Mouse (Mus musculus): ENCODE measurements around the gene Krtap28-13.

Krtap28-13 gene

GRCm38 (mm10) chr1:83091268-83091667, 30.5 kb downstream of the Krtap28-13 start:
- no peak for DNase-seq (ENCODE audit: low spot score)

- no peak for DNase-seq (ENCODE audit: low spot score)
These were observed 36.2 kb downstream of the Krtap28-13 start for GRCm38 (mm10) chr1:83096935-83097334.

GRCm38 (mm10) chr1:83099160-83099559, 38.4 kb downstream of the Krtap28-13 start:
- no peak for DNase-seq (ENCODE audit: low spot score)

DNA sequence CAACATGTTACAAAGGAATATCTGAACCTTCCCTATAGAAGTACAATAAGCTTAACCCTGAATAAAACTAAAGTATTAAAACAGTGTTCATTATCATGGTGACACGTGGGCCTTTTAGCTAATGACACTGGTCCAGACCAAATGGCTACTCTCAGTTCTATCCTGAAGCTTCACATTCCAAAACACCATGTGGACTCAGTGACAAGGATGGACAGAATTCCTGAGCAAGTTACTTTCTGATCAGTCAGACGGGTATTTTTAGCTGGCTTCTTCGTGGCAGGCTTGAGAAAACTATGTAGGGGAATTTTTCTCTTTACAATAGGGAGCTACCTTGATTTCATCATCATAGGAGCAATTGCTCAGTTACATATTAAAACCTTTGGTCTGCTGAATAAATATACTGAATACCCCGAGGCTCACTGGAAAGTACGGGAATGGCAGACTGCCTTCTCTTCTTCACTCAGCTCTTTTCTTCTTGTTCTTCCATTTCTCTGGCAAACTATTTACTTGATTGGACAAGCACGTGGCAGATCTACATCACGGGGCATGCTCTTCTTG, 38.9 kb downstream of the Krtap28-13 start:
- no peak for DNase-seq (ENCODE audit: low spot score)

GRCm38 (mm10) chr1:83101891-83102290, 41.2 kb downstream of the Krtap28-13 start:
- no peak for DNase-seq (ENCODE audit: low spot score)

GRCm38 (mm10) chr1:83105464-83105863, 44.7 kb downstream of the Krtap28-13 start:
- no peak for DNase-seq (ENCODE audit: low spot score)

- no peak for DNase-seq (ENCODE audit: low spot score)
These were observed 46.8 kb downstream of the Krtap28-13 start for GRCm38 (mm10) chr1:83107410-83107978.

DNA sequence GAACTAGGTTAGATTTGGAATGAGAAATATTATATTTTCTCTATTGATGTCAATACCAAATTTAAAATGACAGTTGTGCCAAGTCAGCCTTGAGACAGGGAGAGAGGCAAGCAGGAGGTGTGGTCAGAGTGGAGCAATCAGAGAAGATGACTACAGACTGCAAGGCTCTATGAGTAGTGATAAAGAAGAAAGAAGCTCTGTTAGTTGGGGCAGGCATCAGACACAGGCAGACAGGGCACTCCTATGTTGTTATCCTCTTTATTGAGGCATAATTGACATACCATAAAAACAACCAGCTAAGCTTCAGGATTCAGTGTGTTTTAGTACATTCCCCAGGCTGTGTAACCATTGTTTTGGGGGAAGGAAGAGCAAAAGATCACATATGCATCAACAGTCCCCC, 50.3 kb downstream of the Krtap28-13 start:
- no peak for DNase-seq (ENCODE audit: low spot score)
